ENCODE assay signal across 13 mouse cellular contexts in the genomic region with DNA sequence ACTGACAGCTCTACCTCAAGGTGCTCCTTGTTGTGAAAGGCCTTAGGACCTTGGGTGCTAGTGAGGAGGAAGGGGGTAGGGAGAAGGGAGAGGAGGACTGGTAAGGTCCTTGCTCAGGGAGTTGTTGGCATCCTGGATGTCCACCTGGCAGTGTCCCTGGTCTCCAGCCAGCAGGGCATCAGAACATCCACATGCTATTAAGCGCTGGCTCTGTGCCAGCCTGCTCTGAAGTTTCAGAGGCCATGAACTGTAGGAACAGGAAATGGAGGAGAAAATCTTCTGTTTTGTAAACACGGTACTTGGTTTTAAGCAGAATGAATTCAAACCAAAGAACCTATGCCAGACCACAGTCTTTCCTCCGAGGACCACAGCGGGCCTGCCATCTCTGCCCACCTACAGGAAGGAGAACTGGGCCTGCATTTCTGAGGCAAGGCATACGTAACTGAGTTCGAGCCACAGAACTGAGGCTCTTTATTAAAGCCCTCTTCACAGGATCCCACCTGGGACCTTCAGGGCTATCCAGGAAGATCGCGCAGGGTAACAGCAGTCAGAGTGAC.
DNase-seq lines count a peak whose midpoint lies in the region; ATAC-seq lines count a peak whose summit lies in the region.
"Had no signal": no experiment of that assay in that cellular context is flagged by ENCODE, and none has a peak within 500 bp of the region (broad histone marks: within the 10 kb centered on the region; RNA-seq: fewer than 3 reads in every experiment).

No protein-coding gene starts in this region.

- peak; percentile 41 for DNase-seq in adrenal gland, postnatal 14 days
- DNase-seq in adrenal gland, postnatal 4 days (ENCODE audit: low spot score in 2 of 2): no peak
- peak; percentile 28 for DNase-seq in kidney, adult 18-20 months
- DNase-seq in kidney, postnatal 36 days: peak; percentile 36 to 54
- DNase-seq in ovary, adult 18-20 months (ENCODE audit: low spot score): no peak
- no peak for DNase-seq in thymus, postnatal 0 days (ENCODE audit: low spot score)
- DNase-seq: cerebellum, adult 9-10 months; liver, embryonic 13.5 days; spleen, adult 18-20 months; thymus, postnatal 4 days had no signal

- no peaks in the 10 kb centered on the region for H3K36me3 ChIP-seq in kidney, embryonic 15.5 days
- H3K36me3 ChIP-seq: liver, embryonic 13.5 days; neural tube, embryonic 13.5 days had no signal

- 76% methylated on average over 8 of the region's 8 CpGs for WGBS in kidney, embryonic 15.5 days

- no peak overlapping the region for H3K27ac ChIP-seq in kidney, embryonic 15.5 days
- H3K27ac ChIP-seq: liver, embryonic 13.5 days; neural tube, embryonic 13.5 days had no signal

- no peaks in the 10 kb centered on the region for H3K9me3 ChIP-seq in kidney, embryonic 15.5 days (replicated peaks)
- H3K9me3 ChIP-seq: liver, embryonic 13.5 days; neural tube, embryonic 13.5 days had no signal

- no peak overlapping the region for H3K9ac ChIP-seq in kidney, embryonic 15.5 days
- H3K9ac ChIP-seq: liver, embryonic 13.5 days; neural tube, embryonic 13.5 days had no signal

- H3K4me1 ChIP-seq in kidney, embryonic 15.5 days: peaks cover 11% of the 10 kb centered on the region; the same call in 1 of the 2 replicates
- H3K4me1 ChIP-seq: liver, embryonic 13.5 days; neural tube, embryonic 13.5 days had no signal

- no peak for ATAC-seq in kidney, embryonic 15.5 days (replicated peaks; ENCODE audit: low FRiP score)
- peak; percentile 73 for ATAC-seq in common myeloid progenitor, adult 5-6 weeks (replicated peaks; ENCODE audit: low read depth, poor library complexity, severe bottlenecking)

- no peak overlapping the region for H3K4me2 ChIP-seq in kidney, embryonic 15.5 days
- H3K4me2 ChIP-seq: liver, embryonic 13.5 days; neural tube, embryonic 13.5 days had no signal

- no peak overlapping the region for H3K4me3 ChIP-seq in kidney, embryonic 15.5 days (replicated peaks)
- H3K4me3 ChIP-seq: liver, embryonic 13.5 days; neural tube, embryonic 13.5 days had no signal

- no peaks in the 10 kb centered on the region for H3K27me3 ChIP-seq in kidney, embryonic 15.5 days
- H3K27me3 ChIP-seq: liver, embryonic 13.5 days; neural tube, embryonic 13.5 days had no signal

Comparison
In these comparisons a context has a peak if more than half of its experiments do, and no peak if none do; other contexts are left out.
1. DNase-seq: peak in adrenal gland, postnatal 14 days (single experiment), kidney, adult 18-20 months (single experiment) and kidney, postnatal 36 days (2 of 2); none in adrenal gland, postnatal 4 days (0 of 2), ovary, adult 18-20 months (single experiment) and thymus, postnatal 0 days (single experiment).